Mouse (Mus musculus): ENCODE measurements around the gene Car6. TPM values are rescaled to one million over a fixed set of nuclear protein-coding genes. Genes with fewer than 3 reads are reported as not detected.

Gene Car6
- total RNA-seq, 2 experiments from 2014 or later = not detected

- no peak for DNase-seq (ENCODE audit: extremely low spot score in 1 of 2, low spot score in 2 of 2)
- intact Hi-C loops (cut with DNase I) = no loop called here
These were observed 45.8 kb downstream of the Car6 start for GRCm38 (mm10) chr4:150155301-150155700.

GRCm38 (mm10) chr4:150152483-150152882 lies 48.6 kb downstream of the Car6 start:
- intact Hi-C loops (cut with DNase I) = no loop called here
- DNase-seq (ENCODE audit: extremely low spot score in 1 of 2, low spot score in 2 of 2) = no peak

DNA sequence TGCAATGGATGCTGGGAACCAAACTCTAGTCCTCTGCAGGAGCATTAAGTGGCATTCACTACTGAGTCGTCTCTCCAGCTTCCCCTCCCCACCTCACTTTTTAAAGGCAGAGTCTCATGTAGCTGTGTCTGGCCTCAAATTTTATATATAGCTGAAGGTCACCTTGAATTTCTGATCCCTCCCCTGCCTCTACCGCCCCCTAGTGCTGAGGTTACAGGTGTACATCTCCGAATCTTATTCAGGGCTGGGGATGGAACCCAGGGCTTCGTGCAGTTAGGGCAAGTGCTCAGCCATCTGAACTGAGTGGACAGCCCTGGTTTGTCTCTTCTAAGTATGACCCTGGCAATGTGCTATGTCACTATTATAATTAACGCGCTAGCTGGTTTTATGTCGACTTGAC lies 50.1 kb downstream of the Car6 start:
- intact Hi-C loops (cut with DNase I) = no loop called here
- DNase-seq (ENCODE audit: extremely low spot score in 1 of 2, low spot score in 2 of 2) = no peak

GRCm38 (mm10) chr4:150146286-150146685 lies 54.8 kb downstream of the Car6 start:
- no peak for DNase-seq (ENCODE audit: extremely low spot score in 1 of 2, low spot score in 2 of 2)
- intact Hi-C loops (cut with DNase I) = no loop called here

- no peak for DNase-seq (ENCODE audit: extremely low spot score in 1 of 2, low spot score in 2 of 2)
- intact Hi-C loops (cut with DNase I) = no loop called here
These were observed 56.9 kb downstream of the Car6 start for GRCm38 (mm10) chr4:150144242-150144641.

- intact Hi-C loops (cut with DNase I) = no loop called here
- DNase-seq (ENCODE audit: extremely low spot score in 1 of 2, low spot score in 2 of 2) = no peak
These were observed 60.8 kb downstream of the Car6 start for GRCm38 (mm10) chr4:150140346-150140745.

- DNase-seq (ENCODE audit: extremely low spot score in 1 of 2, low spot score in 2 of 2) = no peak
- intact Hi-C loops (cut with DNase I) = loop anchor here (10.0 kb wide), 1 partner anchor 86 kb away; no protein-coding TSS in a partner anchor
These were observed 62.0 kb downstream of the Car6 start for GRCm38 (mm10) chr4:150139090-150139489.

DNA sequence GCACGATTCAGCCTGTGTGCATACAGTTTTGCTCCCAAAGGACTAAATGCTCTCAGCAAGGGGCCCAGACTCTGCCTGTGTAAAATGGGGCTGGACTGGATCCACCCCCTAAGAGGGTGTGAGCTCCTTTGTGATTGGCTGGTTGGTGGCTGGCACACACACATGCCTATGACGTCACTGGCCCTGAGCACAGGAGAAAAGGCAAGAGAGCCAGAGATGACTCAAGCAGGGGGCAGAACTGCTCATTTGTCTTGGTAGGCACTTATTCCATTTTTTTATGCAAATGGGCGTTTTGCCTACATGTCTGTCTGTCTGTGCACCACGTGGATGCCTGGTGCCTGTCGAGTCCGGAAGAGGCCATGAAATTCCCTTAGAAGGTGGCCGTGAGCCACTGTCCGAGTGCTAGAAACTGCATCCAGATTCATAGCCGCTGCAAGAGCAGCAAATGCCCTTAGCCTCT lies 63.0 kb downstream of the Car6 start:
- intact Hi-C loops (cut with DNase I) = loop anchor here (10.0 kb wide), 1 partner anchor 87 kb away; no protein-coding TSS in a partner anchor
- DNase-seq (ENCODE audit: extremely low spot score in 1 of 2, low spot score in 2 of 2) = peak; percentile 57 to 75

DNA sequence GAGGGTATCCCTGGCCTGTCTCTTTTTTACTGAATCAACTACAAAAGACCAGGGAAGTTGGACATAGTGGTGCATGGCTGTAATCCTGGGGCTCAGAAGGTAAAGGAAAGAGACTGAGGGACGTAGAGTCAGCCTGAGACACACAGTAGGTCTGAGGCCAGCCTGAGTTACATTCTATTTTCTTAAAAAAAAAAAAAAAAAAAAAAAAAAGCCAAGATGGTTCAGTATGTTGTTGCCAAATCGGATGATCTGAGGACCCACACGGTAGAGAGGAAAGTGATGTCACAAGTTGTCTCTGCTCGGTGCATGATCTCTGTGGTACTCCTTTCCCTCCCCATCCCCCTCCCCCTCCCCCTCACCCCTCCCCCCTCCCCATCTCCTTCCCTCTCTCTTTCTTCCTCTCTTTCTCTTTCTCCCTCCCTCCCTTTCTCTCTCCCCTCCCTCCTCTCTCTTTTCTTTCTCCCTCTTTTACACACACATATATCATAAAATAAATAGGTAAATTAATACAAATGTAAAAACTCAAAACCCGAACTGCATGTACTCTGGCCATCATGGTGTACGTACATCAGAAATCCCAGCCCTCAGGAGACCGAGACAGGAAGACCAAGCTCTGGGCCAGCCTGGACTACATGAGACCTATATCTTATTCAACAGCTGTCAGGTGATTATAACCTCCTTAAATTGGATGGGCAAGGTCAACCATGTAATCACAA lies 63.6 kb downstream of the Car6 start:
- no peak for DNase-seq (ENCODE audit: extremely low spot score in 1 of 2, low spot score in 2 of 2)
- intact Hi-C loops (cut with DNase I) = loop anchor here (10.0 kb wide), 1 partner anchor 87 kb away; no protein-coding TSS in a partner anchor

Other genes with a start within 250 kb of the Car6 start
- gene Spsb1, start 246.3 kb downstream of the Car6 start, total RNA-seq (2021) = 10 to 100 TPM; 16.5 to 22.0 TPM
- 10 to 100 TPM; 13.7 to 17.0 TPM for gene H6pd, start 192.3 kb downstream of the Car6 start, total RNA-seq (2021)
- gene Gpr157, start 114.0 kb downstream of the Car6 start, total RNA-seq (2021) = 1 to 10 TPM in 1 of 2 experiments, under 1 TPM in 1; 0.94 to 1.1 TPM
- 1 to 10 TPM; 4.4 to 6.2 TPM for gene Slc2a5, start 82.0 kb downstream of the Car6 start, total RNA-seq (2021)
- gene Slc2a7, start 52.4 kb downstream of the Car6 start, total RNA-seq (2021) = not detected
- 100 to 1,000 TPM; 308 to 325 TPM for gene Eno1, start 35.4 kb upstream of the Car6 start, total RNA-seq (2021)
- gene Rere, start 80.3 kb upstream of the Car6 start, total RNA-seq (2021) = 10 to 100 TPM; 85.3 to 88.9 TPM

Measured in left cerebral cortex, postnatal 10 days (tissue).